Mouse (Mus musculus): ENCODE measurements around the gene Mrps23. TPM values are rescaled to one million over a fixed set of nuclear protein-coding genes. Genes with fewer than 3 reads are reported as not detected.
"Not testable (repeated sequence)": the region's sequence is repeated elsewhere in the genome, so short reads cannot be mapped to it uniquely, and the experiment has no call there.

The Mrps23 gene
- polyA plus RNA-seq, 1 experiment from 2014 or later = 70.1 TPM

DNA sequence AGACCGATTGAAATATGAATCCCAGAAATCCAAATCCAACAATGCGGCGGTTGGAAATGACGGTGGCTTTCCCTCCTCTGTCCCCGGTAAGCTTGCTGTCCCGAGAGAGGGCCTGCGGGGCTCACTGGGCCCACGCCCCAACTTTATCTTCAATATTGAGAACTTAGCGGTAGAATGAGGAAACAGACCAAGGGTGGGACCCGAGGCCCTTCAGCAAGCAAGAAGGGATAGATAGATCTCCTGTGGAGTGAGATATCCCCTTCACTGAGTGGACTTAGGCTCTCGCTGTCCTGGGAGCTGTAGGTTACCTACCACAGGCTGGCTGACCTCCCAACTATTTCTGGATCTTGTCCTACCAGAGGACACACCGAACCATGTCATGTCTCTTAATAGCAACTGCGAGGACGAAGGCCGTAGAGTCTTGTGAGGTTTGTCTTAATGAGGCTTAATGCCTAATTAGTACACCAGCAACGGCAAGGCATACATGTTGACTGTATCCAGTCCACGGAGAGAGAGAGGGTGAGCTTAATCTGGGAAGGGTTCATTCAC lies 19.5 kb upstream of the Mrps23 start:
- WGBS = 92% methylated on average over 17 of the region's 17 CpGs
- H3K4me2 ChIP-seq (replicated peaks) = no peak overlapping the region
- no peak overlapping the region for H3K9ac ChIP-seq
- H3K36me3 ChIP-seq = peaks cover 33% of the 10 kb centered on the region
- no peaks in the 10 kb centered on the region for H3K9me3 ChIP-seq
- ATAC-seq (ENCODE audit: low FRiP score, low read depth) = no peak
- H3K27ac ChIP-seq = no peak overlapping the region
- peaks cover 44% of the 10 kb centered on the region for H3K4me1 ChIP-seq
- H3K4me3 ChIP-seq = no peak overlapping the region
- H3K27me3 ChIP-seq (replicated peaks) = no peaks in the 10 kb centered on the region

GRCm38 (mm10) chr11:88186078-88186946 lies 17.9 kb upstream of the Mrps23 start:
- Histone ChIP-seq H3K27me3 (replicated peaks) (peaks cover 3% of the 10 kb centered on the region; the same call in 1 of the 2 replicates), H3K9me3 (no peaks in the 10 kb centered on the region), H3K27ac (no peak overlapping the region), H3K36me3 (peaks cover 33% of the 10 kb centered on the region), H3K4me3 (no peak overlapping the region), H3K4me1 (peaks cover 28% of the 10 kb centered on the region), H3K9ac (no peak overlapping the region), H3K4me2 (replicated peaks) (peak overlapping the region; percentile 42; the same call in 1 of the 2 replicates)
- 84% methylated on average over 14 of the region's 14 CpGs for WGBS
- no peak for ATAC-seq (ENCODE audit: low FRiP score, low read depth)

- Histone ChIP-seq H3K4me2 (replicated peaks) (peak overlapping the region; percentile 42), H3K4me1 (peaks cover 22% of the 10 kb centered on the region), H3K27ac (no peak overlapping the region), H3K4me3 (no peak overlapping the region), H3K27me3 (replicated peaks) (peaks cover 9% of the 10 kb centered on the region), H3K36me3 (peaks cover 33% of the 10 kb centered on the region), H3K9me3 (no peaks in the 10 kb centered on the region), H3K9ac (no peak overlapping the region)
- no peak for ATAC-seq (ENCODE audit: low FRiP score, low read depth)
- 41% methylated on average over 2 of the region's 2 CpGs for WGBS
These were observed 17.3 kb upstream of the Mrps23 start for GRCm38 (mm10) chr11:88186947-88187243.

GRCm38 (mm10) chr11:88187417-88188133 lies 16.6 kb upstream of the Mrps23 start:
- peaks cover 16% of the 10 kb centered on the region for H3K27me3 ChIP-seq (replicated peaks)
- 0 out of 2 replicates have a peak overlapping the region, but pooled peaks have one; percentile 34 for H3K27ac ChIP-seq
- H3K9ac ChIP-seq = 0 out of 2 replicates have a peak overlapping the region, but pooled peaks have one; percentile 35
- peak; percentile 90 for ATAC-seq (ENCODE audit: low FRiP score, low read depth)
- H3K4me2 ChIP-seq (replicated peaks) = peak overlapping the region; percentile 42
- H3K4me3 ChIP-seq = no peak overlapping the region
- peaks cover 17% of the 10 kb centered on the region for H3K4me1 ChIP-seq
- peaks cover 28% of the 10 kb centered on the region for H3K36me3 ChIP-seq
- no peaks in the 10 kb centered on the region for H3K9me3 ChIP-seq
- WGBS = 17% methylated on average over 25 of the region's 25 CpGs

DNA sequence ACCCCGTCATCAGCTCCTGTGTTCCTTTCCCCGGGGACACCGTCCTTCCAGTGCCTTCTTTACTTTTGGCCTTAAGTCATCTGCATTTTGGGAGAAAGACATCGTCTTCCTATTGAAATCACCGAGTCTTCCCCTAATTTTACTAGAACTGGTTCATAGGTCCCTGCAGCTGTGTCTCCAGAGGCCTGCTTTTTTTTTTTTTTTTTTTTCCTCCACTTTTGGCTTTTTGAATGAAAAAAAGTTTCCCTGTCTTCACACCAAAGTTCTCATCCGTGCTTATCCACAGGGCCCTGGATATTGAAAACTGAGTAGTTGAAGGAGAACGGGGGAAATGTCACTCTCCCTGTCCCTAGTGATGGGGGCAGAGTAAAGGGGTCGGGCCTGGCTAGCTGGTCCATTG lies 16.0 kb upstream of the Mrps23 start:
- WGBS = 65% methylated on average over 8 of the region's 8 CpGs
- Histone ChIP-seq H3K36me3 (peaks cover 22% of the 10 kb centered on the region), H3K27ac (0 out of 2 replicates have a peak overlapping the region, but pooled peaks have one; percentile 34), H3K4me3 (no peak overlapping the region), H3K4me2 (replicated peaks) (peak overlapping the region; percentile 42; the same call in 1 of the 2 replicates), H3K9ac (no peak overlapping the region), H3K4me1 (peaks cover 19% of the 10 kb centered on the region), H3K9me3 (no peaks in the 10 kb centered on the region), H3K27me3 (replicated peaks) (peaks cover 22% of the 10 kb centered on the region)
- no peak for ATAC-seq (ENCODE audit: low FRiP score, low read depth)

DNA sequence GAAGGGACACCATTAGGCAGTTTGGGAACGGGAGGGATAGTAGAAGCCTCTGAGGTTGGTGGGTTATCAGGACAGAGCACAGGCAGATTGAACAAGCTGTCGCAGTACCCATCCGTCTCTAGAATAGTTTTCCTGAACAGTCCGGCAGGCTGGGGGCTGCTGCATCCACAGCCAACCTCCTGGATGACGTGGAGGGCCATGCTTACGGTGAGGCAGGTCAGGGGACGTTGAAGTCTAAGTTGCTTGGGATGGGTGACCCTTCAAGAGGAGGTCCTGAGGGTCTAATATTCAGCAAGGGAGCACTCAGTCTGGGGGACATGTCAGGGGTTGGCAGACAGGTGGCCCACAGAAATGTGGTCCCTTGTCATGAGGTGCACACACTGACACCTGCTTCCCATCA lies 15.6 kb upstream of the Mrps23 start:
- H3K9me3 ChIP-seq = no peaks in the 10 kb centered on the region
- WGBS = 88% methylated on average over 7 of the region's 7 CpGs
- no peak overlapping the region for H3K4me2 ChIP-seq (replicated peaks)
- peaks cover 26% of the 10 kb centered on the region for H3K27me3 ChIP-seq (replicated peaks)
- H3K9ac ChIP-seq = no peak overlapping the region
- H3K36me3 ChIP-seq = peaks cover 18% of the 10 kb centered on the region
- ATAC-seq (ENCODE audit: low FRiP score, low read depth) = no peak
- peaks cover 24% of the 10 kb centered on the region for H3K4me1 ChIP-seq
- H3K4me3 ChIP-seq = no peak overlapping the region
- no peak overlapping the region for H3K27ac ChIP-seq

- 16% methylated on average over 4 of the region's 4 CpGs for WGBS
- Histone ChIP-seq H3K4me2 (replicated peaks) (no peak overlapping the region), H3K4me1 (peaks cover 18% of the 10 kb centered on the region), H3K27me3 (replicated peaks) (peaks cover 35% of the 10 kb centered on the region), H3K36me3 (no peaks in the 10 kb centered on the region), H3K27ac (no peak overlapping the region), H3K4me3 (no peak overlapping the region), H3K9me3 (no peaks in the 10 kb centered on the region), H3K9ac (no peak overlapping the region)
- no peak for ATAC-seq (ENCODE audit: low FRiP score, low read depth)
These were observed 11.6 kb upstream of the Mrps23 start for GRCm38 (mm10) chr11:88192595-88192994.

GRCm38 (mm10) chr11:88193098-88193823 lies 10.9 kb upstream of the Mrps23 start:
- H3K27me3 ChIP-seq (replicated peaks) = peaks cover 35% of the 10 kb centered on the region
- peaks cover 16% of the 10 kb centered on the region for H3K4me1 ChIP-seq
- 5% methylated on average over 34 of the region's 34 CpGs for WGBS
- H3K9me3 ChIP-seq = no peaks in the 10 kb centered on the region
- H3K27ac ChIP-seq = no peak overlapping the region
- no peak overlapping the region for H3K9ac ChIP-seq
- H3K4me3 ChIP-seq = no peak overlapping the region
- H3K36me3 ChIP-seq = no peaks in the 10 kb centered on the region
- no peak for ATAC-seq (ENCODE audit: low FRiP score, low read depth)
- H3K4me2 ChIP-seq (replicated peaks) = peak overlapping the region; percentile 28

- H3K4me3 ChIP-seq = no peak overlapping the region
- no peak overlapping the region for H3K27ac ChIP-seq
- peaks cover 18% of the 10 kb centered on the region for H3K4me1 ChIP-seq
- peak overlapping the region; percentile 28; the same call in 1 of the 2 replicates for H3K4me2 ChIP-seq (replicated peaks)
- WGBS = 13% methylated on average over 29 of the region's 29 CpGs
- peaks cover 35% of the 10 kb centered on the region for H3K27me3 ChIP-seq (replicated peaks)
- H3K36me3 ChIP-seq = no peaks in the 10 kb centered on the region
- no peaks in the 10 kb centered on the region for H3K9me3 ChIP-seq
- no peak overlapping the region for H3K9ac ChIP-seq
- no peak for ATAC-seq (ENCODE audit: low FRiP score, low read depth)
These were observed 10.1 kb upstream of the Mrps23 start for GRCm38 (mm10) chr11:88193824-88194696.

- H3K36me3 ChIP-seq = not testable (repeated sequence)
These were observed 8.5 kb upstream of the Mrps23 start for GRCm38 (mm10) chr11:88195699-88196098.

DNA sequence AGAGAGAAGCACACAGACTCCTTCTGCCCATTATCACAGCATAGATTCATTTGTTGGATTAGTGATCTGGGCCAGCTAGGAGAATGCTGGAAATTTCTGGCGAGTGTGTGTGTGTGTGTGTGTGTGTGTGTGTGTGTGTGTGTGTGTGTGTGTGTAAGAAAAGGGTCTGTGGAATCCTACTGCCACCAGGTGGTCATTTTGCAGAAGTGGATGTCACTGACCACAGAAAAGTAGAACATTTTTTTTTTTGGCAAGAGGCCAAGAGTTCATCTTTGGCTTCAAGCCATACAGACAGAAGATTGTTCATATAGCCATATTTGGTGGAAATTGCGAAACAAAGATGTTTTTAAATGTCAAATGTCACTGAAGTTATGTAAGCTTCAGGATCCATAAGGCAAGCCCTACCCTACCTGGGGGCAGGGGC lies 7.0 kb upstream of the Mrps23 start:
- no peaks in the 10 kb centered on the region for H3K9me3 ChIP-seq
- H3K36me3 ChIP-seq = no peaks in the 10 kb centered on the region
- H3K27ac ChIP-seq = no peak overlapping the region
- WGBS = 17% methylated on average over 2 of the region's 2 CpGs
- ATAC-seq (ENCODE audit: low FRiP score, low read depth) = 0 out of 2 replicates have a peak, but pooled peaks have one; percentile 29
- no peak overlapping the region for H3K9ac ChIP-seq
- H3K4me2 ChIP-seq (replicated peaks) = no peak overlapping the region
- H3K27me3 ChIP-seq (replicated peaks) = peaks cover 23% of the 10 kb centered on the region
- H3K4me3 ChIP-seq = no peak overlapping the region
- H3K4me1 ChIP-seq = peaks cover 25% of the 10 kb centered on the region

More at GRCm38 (mm10) chr11:88195699-88196098, 8.5 kb upstream of the Mrps23 start:
- H3K9ac ChIP-seq; H3K4me3 ChIP-seq; H3K4me2 ChIP-seq (replicated peaks); H3K9me3 ChIP-seq; ATAC-seq (ENCODE audit: low FRiP score, low read depth); H3K27ac ChIP-seq: not testable (repeated sequence)
- H3K27me3 ChIP-seq (replicated peaks) = peaks cover 35% of the 10 kb centered on the region
- H3K4me1 ChIP-seq = peaks cover 18% of the 10 kb centered on the region
- WGBS = 88% methylated on average over 3 of the region's 3 CpGs

Data from neural tube, embryonic 12.5 days (tissue).